Mouse (Mus musculus): ENCODE results near the gene Kcns1. TPM values are rescaled to one million over a fixed set of nuclear protein-coding genes. Genes with fewer than 3 reads are reported as not detected.

Gene Kcns1
- total and polyA plus RNA-seq, 3 experiments, result 0.11 to 0.34 TPM; not detected in 1

- no peaks in the 10 kb centered on the region for H3K9me3 ChIP-seq (replicated peaks; ENCODE audit: low read length)
- no peak overlapping the region for H3K4me2 ChIP-seq (ENCODE audit: insufficient read depth, low read depth, poor library complexity, severe bottlenecking)
- no peak for DNase-seq (ENCODE audit: extremely low read depth)
- H3K27ac ChIP-seq (ENCODE audit: insufficient read depth, low read depth), result no peak overlapping the region
- H3K27me3 ChIP-seq (replicated peaks), result no peaks in the 10 kb centered on the region
- in situ Hi-C loops (cut with MboI; ENCODE audit: low pct_ligation_motif_present, low pct_unique_long_range_greater_than_20kb, low sequenced_read_pairs), result no loop called here
- peaks cover 4 to 69% of the 10 kb centered on the region in 2 experiments for H3K4me1 ChIP-seq (ENCODE audit: control insufficient read depth in 1 of 2, insufficient read depth in 2 of 2)
- dilution Hi-C loops (cut with MboI; ENCODE audit: extremely low pct_ligation_motif_present, extremely low pct_unique_long_range_greater_than_20kb, low sequenced_read_pairs), result no loop called here
- no peak for TF ChIP-seq ELF1 (IDR thresholded peaks at IDR 0.05; ENCODE audit: low read depth, low read length)
- no peak for TF ChIP-seq ZMIZ1 (IDR thresholded peaks at IDR 0.05; ENCODE audit: low read depth, low read length)
- TF ChIP-seq CHD1 (IDR thresholded peaks at IDR 0.05; ENCODE audit: low read depth, low read length), result no peak
- no peak for TF ChIP-seq ZKSCAN1 (IDR thresholded peaks at IDR 0.05; ENCODE audit: borderline replicate concordance, low read depth, low read length)
- no peak for TF ChIP-seq MAFK (IDR thresholded peaks at IDR 0.05; ENCODE audit: insufficient replicate concordance, low read length)
- TF ChIP-seq BHLHE40 (IDR thresholded peaks at IDR 0.05; ENCODE audit: low read depth, low read length), result no peak
- no peak for TF ChIP-seq ZNF384 (IDR thresholded peaks at IDR 0.05; ENCODE audit: low read depth, low read length)
- H3K9ac ChIP-seq (ENCODE audit: insufficient read depth, low read depth), result no peak overlapping the region
- H3K4me3 ChIP-seq (replicated peaks in 1 of 3; ENCODE audit: low read depth in 2 of 3, low read length in 2 of 3, poor library complexity in 1 of 3), result no peak overlapping the region
- H3K79me2 ChIP-seq (replicated peaks; ENCODE audit: control insufficient read depth, extremely low read depth, insufficient read depth, poor library complexity, severe bottlenecking), result peaks cover 8% of the 10 kb centered on the region
- peaks cover 31 to 77% of the 10 kb centered on the region in 2 experiments for H3K36me3 ChIP-seq (replicated peaks in 1 of 2; ENCODE audit: control insufficient read depth in 1 of 2, insufficient read depth in 1 of 2, low read length in 1 of 2)
Measured at GRCm38 (mm10) chr2:164137754-164138153, 33.2 kb downstream of the Kcns1 start.

DNA sequence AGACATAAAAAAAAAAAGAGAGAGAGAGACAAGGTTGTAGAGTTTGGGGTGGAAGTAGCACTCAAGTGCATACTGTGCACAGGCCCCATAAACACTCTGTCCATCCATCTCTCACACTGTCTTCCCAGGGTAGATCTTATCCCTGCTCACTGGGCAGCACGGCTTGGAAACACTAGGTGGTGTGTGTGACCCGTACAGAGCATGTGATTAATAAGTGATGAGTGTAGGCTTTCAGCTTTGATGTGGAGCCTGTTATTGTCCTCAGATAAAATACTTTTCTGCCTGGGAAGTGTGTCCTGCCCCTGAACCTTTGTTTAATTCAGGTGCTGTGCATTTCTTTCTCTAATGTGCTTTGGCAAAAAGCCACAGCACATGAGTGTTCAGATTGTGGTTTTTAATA, 34.5 kb downstream of the Kcns1 start:
- H3K9me3 ChIP-seq (replicated peaks; ENCODE audit: low read length), result no peaks in the 10 kb centered on the region
- H3K36me3 ChIP-seq (replicated peaks in 1 of 2; ENCODE audit: control insufficient read depth in 1 of 2, insufficient read depth in 1 of 2, low read length in 1 of 2), result peaks cover 36 to 75% of the 10 kb centered on the region in 2 experiments
- dilution Hi-C loops (cut with MboI; ENCODE audit: extremely low pct_ligation_motif_present, extremely low pct_unique_long_range_greater_than_20kb, low sequenced_read_pairs), result no loop called here
- TF ChIP-seq CHD2 (IDR thresholded peaks at IDR 0.05; ENCODE audit: low read length), result no peak
- TF ChIP-seq CTCF (conservative IDR thresholded peaks at IDR 0.05 in 1 of 2, IDR thresholded peaks at IDR 0.05 in 1 of 2; ENCODE audit: low read depth in 2 of 2, low read length in 2 of 2), result 0 out of 4 replicates have a peak, but pooled peaks of 1 of the 2 experiments have one; percentile 4
- DNase-seq (ENCODE audit: extremely low read depth), result no peak
- no peaks in the 10 kb centered on the region for H3K27me3 ChIP-seq (replicated peaks)
- peaks cover 7 to 68% of the 10 kb centered on the region in 2 experiments for H3K4me1 ChIP-seq (ENCODE audit: control insufficient read depth in 1 of 2, insufficient read depth in 2 of 2)
- H3K9ac ChIP-seq (ENCODE audit: insufficient read depth, low read depth), result no peak overlapping the region
- H3K27ac ChIP-seq (ENCODE audit: insufficient read depth, low read depth), result no peak overlapping the region
- in situ Hi-C loops (cut with MboI; ENCODE audit: low pct_ligation_motif_present, low pct_unique_long_range_greater_than_20kb, low sequenced_read_pairs), result no loop called here
- no peak overlapping the region for H3K4me2 ChIP-seq (ENCODE audit: insufficient read depth, low read depth, poor library complexity, severe bottlenecking)
- H3K4me3 ChIP-seq (replicated peaks in 1 of 3; ENCODE audit: low read depth in 2 of 3, low read length in 2 of 3, poor library complexity in 1 of 3), result no peak overlapping the region
- H3K79me2 ChIP-seq (replicated peaks; ENCODE audit: control insufficient read depth, extremely low read depth, insufficient read depth, poor library complexity, severe bottlenecking), result peaks cover 8% of the 10 kb centered on the region

DNA sequence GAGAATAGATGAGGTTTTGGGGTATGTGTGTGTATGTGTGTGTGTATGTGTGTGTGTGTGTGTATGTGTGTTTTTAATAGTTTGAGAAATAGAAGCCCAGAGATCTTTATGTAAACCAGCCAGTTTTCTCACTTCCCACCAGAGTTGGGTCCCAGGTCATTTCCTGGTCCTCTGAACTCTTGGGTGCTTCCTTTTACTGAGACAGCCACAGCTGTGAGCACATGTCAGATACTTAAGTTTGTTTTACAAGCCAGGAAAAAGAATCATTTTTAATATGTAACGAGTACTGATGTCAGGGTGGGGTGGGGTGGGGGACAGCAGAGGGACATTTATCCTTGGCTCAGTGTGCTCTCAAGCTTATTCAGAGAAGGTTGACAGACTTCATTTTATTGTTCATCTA, 35.5 kb downstream of the Kcns1 start:
- DNase-seq (ENCODE audit: extremely low read depth), result no peak
- TF ChIP-seq NRF1 (IDR thresholded peaks at IDR 0.05; ENCODE audit: low read depth, low read length) (no peak), MXI1 (IDR thresholded peaks at IDR 0.05; ENCODE audit: low read depth, low read length) (no peak), ZMIZ1 (IDR thresholded peaks at IDR 0.05; ENCODE audit: low read depth, low read length) (no peak), E2F4 (IDR thresholded peaks at IDR 0.05; ENCODE audit: insufficient replicate concordance, low read depth, low read length) (no peak), POLR2AphosphoS2 (IDR thresholded peaks at IDR 0.05; ENCODE audit: low read depth, low read length) (no peak), UBTF (IDR thresholded peaks at IDR 0.05; ENCODE audit: low read depth, low read length) (no peak)
- no peaks in the 10 kb centered on the region for H3K9me3 ChIP-seq (replicated peaks; ENCODE audit: low read length)
- H3K27me3 ChIP-seq (replicated peaks), result no peaks in the 10 kb centered on the region
- H3K27ac ChIP-seq (ENCODE audit: insufficient read depth, low read depth), result no peak overlapping the region
- H3K79me2 ChIP-seq (replicated peaks; ENCODE audit: control insufficient read depth, extremely low read depth, insufficient read depth, poor library complexity, severe bottlenecking), result peaks cover 8% of the 10 kb centered on the region
- peaks cover 8 to 72% of the 10 kb centered on the region in 2 experiments for H3K4me1 ChIP-seq (ENCODE audit: control insufficient read depth in 1 of 2, insufficient read depth in 2 of 2)
- in situ Hi-C loops (cut with MboI; ENCODE audit: low pct_ligation_motif_present, low pct_unique_long_range_greater_than_20kb, low sequenced_read_pairs), result no loop called here
- no peak overlapping the region for H3K4me2 ChIP-seq (ENCODE audit: insufficient read depth, low read depth, poor library complexity, severe bottlenecking)
- no peak overlapping the region for H3K4me3 ChIP-seq (replicated peaks in 1 of 3; ENCODE audit: low read depth in 2 of 3, low read length in 2 of 3, poor library complexity in 1 of 3)
- H3K36me3 ChIP-seq (replicated peaks in 1 of 2; ENCODE audit: control insufficient read depth in 1 of 2, insufficient read depth in 1 of 2, low read length in 1 of 2), result peaks cover 41 to 78% of the 10 kb centered on the region in 2 experiments
- dilution Hi-C loops (cut with MboI; ENCODE audit: extremely low pct_ligation_motif_present, extremely low pct_unique_long_range_greater_than_20kb, low sequenced_read_pairs), result no loop called here
- no peak overlapping the region for H3K9ac ChIP-seq (ENCODE audit: insufficient read depth, low read depth)
